Comparison of ENCODE assay signal across 8 mouse cellular contexts in genomic region chr12:69446085-69446467, GRCm38 (mm10).
DNase-seq lines count a peak whose midpoint lies in the region; ATAC-seq and TF ChIP-seq lines count a peak whose summit lies in the region.

No protein-coding gene starts in this region.

- DNase-seq in lung, postnatal 4 days = no peak
- DNase-seq in embryonic facial prominence, embryonic 14.5 days (ENCODE audit: low spot score) = peak; percentile 65
- DNase-seq in intestine, embryonic 14.5 days (ENCODE audit: low spot score) = no peak
- no peak for DNase-seq in thymus, postnatal 0 days (ENCODE audit: low spot score)
- no peak for DNase-seq in layer of hippocampus, adult 8-10 months (ENCODE audit: low spot score in 2 of 2)
- DNase-seq in frontal cortex, postnatal 14 days (ENCODE audit: low spot score in 2 of 2) = no peak

- peaks cover 34% of the 10 kb centered on the region for H3K4me1 ChIP-seq in lung, embryonic 16.5 days (replicated peaks; ENCODE audit: control insufficient read depth, insufficient read depth, low read length)
- peaks cover 28% of the 10 kb centered on the region for H3K4me1 ChIP-seq in embryonic facial prominence, embryonic 14.5 days (ENCODE audit: control insufficient read depth, insufficient read depth, low read length)
- H3K4me1 ChIP-seq in intestine, embryonic 14.5 days (replicated peaks; ENCODE audit: control insufficient read depth, insufficient read depth, low read length) = peaks cover 27% of the 10 kb centered on the region
- H3K4me1 ChIP-seq in olfactory bulb, adult 2 months (ENCODE audit: control insufficient read depth, insufficient read depth, low read length) = peaks cover 19% of the 10 kb centered on the region

- H3K9ac ChIP-seq in lung, embryonic 16.5 days (ENCODE audit: low read length) = peak overlapping the region; percentile 29
- peak overlapping the region; percentile 35; the same call in 1 of the 2 replicates for H3K9ac ChIP-seq in embryonic facial prominence, embryonic 14.5 days (ENCODE audit: low read depth, low read length)
- H3K9ac ChIP-seq in intestine, embryonic 14.5 days (ENCODE audit: low read length) = no peak overlapping the region

- H3K36me3 ChIP-seq in lung, embryonic 16.5 days (ENCODE audit: control insufficient read depth, insufficient read depth, low read length) = no peaks in the 10 kb centered on the region
- no peaks in the 10 kb centered on the region for H3K36me3 ChIP-seq in embryonic facial prominence, embryonic 14.5 days (ENCODE audit: control insufficient read depth, insufficient read depth, low read length)
- H3K36me3 ChIP-seq in intestine, embryonic 14.5 days (ENCODE audit: control insufficient read depth, insufficient read depth, low read length) = no peaks in the 10 kb centered on the region

- TF ChIP-seq POLR2A in olfactory bulb, adult 2 months (IDR thresholded peaks at IDR 0.05; ENCODE audit: insufficient read depth, low read depth, low read length) = no peak

- TF ChIP-seq CTCF in olfactory bulb, adult 2 months (IDR thresholded peaks at IDR 0.05; ENCODE audit: insufficient read depth, low read depth, low read length) = no peak

- peak overlapping the region; percentile 93 for H3K27ac ChIP-seq in lung, embryonic 16.5 days (ENCODE audit: low read length)
- H3K27ac ChIP-seq in embryonic facial prominence, embryonic 14.5 days (replicated peaks; ENCODE audit: low read depth, low read length) = peak overlapping the region; percentile 84
- peak overlapping the region; percentile 34 for H3K27ac ChIP-seq in intestine, embryonic 14.5 days (ENCODE audit: low read depth)
- H3K27ac ChIP-seq in olfactory bulb, adult 2 months (ENCODE audit: insufficient read depth, low read depth, low read length) = peak overlapping the region; percentile 43

- 0 out of 2 replicates have a peak, but pooled peaks have one; percentile 5 for ATAC-seq in lung, embryonic 16.5 days (ENCODE audit: low read depth)
- peak; percentile 14; the same call in 1 of the 2 replicates for ATAC-seq in embryonic facial prominence, embryonic 14.5 days (ENCODE audit: low read depth)
- ATAC-seq in intestine, embryonic 14.5 days (replicated peaks; ENCODE audit: low FRiP score, low TSS enrichment, low read depth) = no peak

- peaks cover 2% of the 10 kb centered on the region for H3K9me3 ChIP-seq in lung, embryonic 16.5 days (ENCODE audit: control insufficient read depth, low read length)
- H3K9me3 ChIP-seq in embryonic facial prominence, embryonic 14.5 days (ENCODE audit: control insufficient read depth, low read length) = no peaks in the 10 kb centered on the region
- H3K9me3 ChIP-seq in intestine, embryonic 14.5 days (ENCODE audit: control insufficient read depth, low read length) = no peaks in the 10 kb centered on the region

- no peak overlapping the region; the same call in 1 of the 2 replicates for H3K4me3 ChIP-seq in lung, embryonic 16.5 days (ENCODE audit: low read length)
- H3K4me3 ChIP-seq in embryonic facial prominence, embryonic 14.5 days (ENCODE audit: low read depth, low read length) = peak overlapping the region; percentile 15; the same call in 1 of the 2 replicates
- H3K4me3 ChIP-seq in intestine, embryonic 14.5 days (ENCODE audit: low read depth, low read length) = 0 out of 2 replicates have a peak overlapping the region, but pooled peaks have one; percentile 6
- no peak overlapping the region for H3K4me3 ChIP-seq in olfactory bulb, adult 2 months (ENCODE audit: insufficient read depth, low read depth, low read length)

- WGBS in lung, embryonic 16.5 days = 24% methylated on average over 10 of the region's 10 CpGs
- 13% methylated on average over 10 of the region's 10 CpGs for whole genome bisulfite sequencing in embryonic facial prominence, embryonic 14.5 days
- WGBS in intestine, embryonic 14.5 days = 25% methylated on average over 10 of the region's 10 CpGs
- WGBS in olfactory bulb, adult 2 months = 12% methylated on average over 10 of the region's 10 CpGs

- no peaks in the 10 kb centered on the region; the same call in 1 of the 2 replicates for H3K27me3 ChIP-seq in lung, embryonic 16.5 days (ENCODE audit: control insufficient read depth, insufficient read depth, low read depth, low read length)
- no peaks in the 10 kb centered on the region for H3K27me3 ChIP-seq in embryonic facial prominence, embryonic 14.5 days (replicated peaks; ENCODE audit: control insufficient read depth, insufficient read depth, low read length)
- no peaks in the 10 kb centered on the region for H3K27me3 ChIP-seq in intestine, embryonic 14.5 days (replicated peaks; ENCODE audit: control insufficient read depth, insufficient read depth, low read length)

- H3K4me2 ChIP-seq in lung, embryonic 16.5 days (ENCODE audit: low read depth, low read length) = peak overlapping the region; percentile 46
- H3K4me2 ChIP-seq in embryonic facial prominence, embryonic 14.5 days (ENCODE audit: low read depth, low read length) = peak overlapping the region; percentile 49
- peak overlapping the region; percentile 45 for H3K4me2 ChIP-seq in intestine, embryonic 14.5 days (ENCODE audit: low read length)

Comparison
In these comparisons a context has a peak if more than half of its experiments do, and no peak if none do; other contexts are left out.
1. H3K27ac ChIP-seq: peak in every context shown above with its lines; median percentile 93 in lung, embryonic 16.5 days; 84 in embryonic facial prominence, embryonic 14.5 days; 43 in olfactory bulb, adult 2 months; 34 in intestine, embryonic 14.5 days.
2. H3K4me3 ChIP-seq: peak in embryonic facial prominence, embryonic 14.5 days (single experiment) and intestine, embryonic 14.5 days (single experiment); none in lung, embryonic 16.5 days (single experiment) and olfactory bulb, adult 2 months (single experiment).
3. Peak in every context shown above with its lines, with median percentiles within 50 percentile points of each other: H3K4me2 ChIP-seq.